Mouse (Mus musculus) gonadal fat pad, adult 2 months (tissue): ENCODE data around the gene Akr1b10. TPM values are rescaled to one million over a fixed set of nuclear protein-coding genes. Genes with fewer than 3 reads are reported as not detected.
"Not testable (repeated sequence)": the region's sequence is repeated elsewhere in the genome, so short reads cannot be mapped to it uniquely, and the experiment has no call there.

Source experiments
- DNase-seq: peaks from one replicate; pipeline ENCODE4 v3.0.0-alpha.2; 2012; ENCODE audit warnings: low read depth
- polyA plus RNA-seq: library from polyadenylated mRNA; depleted of rRNA; stranded (reverse); fragments of >200 nt; gene quantifications from 2 replicates; pipeline ENCODE4 v1.2.3, GENCODE M21; 2012; rRNA removed

The Akr1b10 gene
- polyA plus RNA-seq, result 42.6 and 44.5 TPM in 2 replicates

GRCm38 (mm10) chr6:34384110-34384661, at the start of gene Akr1b10:
Akr1b10 (plus strand) TSS chr6:34384218.
- no peak for DNase-seq

- DNase-seq, result no peak
Measured at GRCm38 (mm10) chr6:34334673-34335072, 49.3 kb upstream of the Akr1b10 start.

GRCm38 (mm10) chr6:34337799-34338198, 46.2 kb upstream of the Akr1b10 start:
- no peak for DNase-seq

GRCm38 (mm10) chr6:34341991-34342390, 42.0 kb upstream of the Akr1b10 start:
- DNase-seq, result no peak

GRCm38 (mm10) chr6:34342476-34342875, 41.5 kb upstream of the Akr1b10 start:
- DNase-seq, result no peak

- DNase-seq, result no peak
Measured at GRCm38 (mm10) chr6:34343426-34343825, 40.6 kb upstream of the Akr1b10 start.

GRCm38 (mm10) chr6:34344135-34344850, 39.7 kb upstream of the Akr1b10 start:
- DNase-seq, result no peak

- DNase-seq, result no peak
Measured at GRCm38 (mm10) chr6:34344935-34345334, 39.1 kb upstream of the Akr1b10 start.

- DNase-seq, result no peak
Measured at GRCm38 (mm10) chr6:34346096-34346898, 37.7 kb upstream of the Akr1b10 start.

- DNase-seq, result no peak
Measured at GRCm38 (mm10) chr6:34350037-34350699, 33.9 kb upstream of the Akr1b10 start.

GRCm38 (mm10) chr6:34351481-34351880, 32.5 kb upstream of the Akr1b10 start:
- DNase-seq, result not testable (repeated sequence)

GRCm38 (mm10) chr6:34352401-34352800, 31.6 kb upstream of the Akr1b10 start:
- DNase-seq, result no peak

- DNase-seq, result no peak
Measured at GRCm38 (mm10) chr6:34353658-34354353, 30.2 kb upstream of the Akr1b10 start, which contains the start of gene Akr1b8. Akr1b8 (plus strand) TSS chr6:34354119.

- DNase-seq, result no peak
Measured at GRCm38 (mm10) chr6:34354354-34355348, 29.4 kb upstream of the Akr1b10 start.

GRCm38 (mm10) chr6:34355349-34355747, 28.7 kb upstream of the Akr1b10 start:
- no peak for DNase-seq

GRCm38 (mm10) chr6:34355841-34356240, 28.2 kb upstream of the Akr1b10 start:
- DNase-seq, result no peak

GRCm38 (mm10) chr6:34364217-34365136, 19.5 kb upstream of the Akr1b10 start:
- DNase-seq, result no peak

GRCm38 (mm10) chr6:34367998-34368397, 16.0 kb upstream of the Akr1b10 start:
- no peak for DNase-seq

GRCm38 (mm10) chr6:34370081-34370480, 13.9 kb upstream of the Akr1b10 start:
- no peak for DNase-seq
